Mouse (Mus musculus): Measurements from ENCODE around the gene Parp9.
"Not testable (repeated sequence)": the region's sequence is repeated elsewhere in the genome, so short reads cannot be mapped to it uniquely, and the experiment has no call there.

Parp9 gene

DNA sequence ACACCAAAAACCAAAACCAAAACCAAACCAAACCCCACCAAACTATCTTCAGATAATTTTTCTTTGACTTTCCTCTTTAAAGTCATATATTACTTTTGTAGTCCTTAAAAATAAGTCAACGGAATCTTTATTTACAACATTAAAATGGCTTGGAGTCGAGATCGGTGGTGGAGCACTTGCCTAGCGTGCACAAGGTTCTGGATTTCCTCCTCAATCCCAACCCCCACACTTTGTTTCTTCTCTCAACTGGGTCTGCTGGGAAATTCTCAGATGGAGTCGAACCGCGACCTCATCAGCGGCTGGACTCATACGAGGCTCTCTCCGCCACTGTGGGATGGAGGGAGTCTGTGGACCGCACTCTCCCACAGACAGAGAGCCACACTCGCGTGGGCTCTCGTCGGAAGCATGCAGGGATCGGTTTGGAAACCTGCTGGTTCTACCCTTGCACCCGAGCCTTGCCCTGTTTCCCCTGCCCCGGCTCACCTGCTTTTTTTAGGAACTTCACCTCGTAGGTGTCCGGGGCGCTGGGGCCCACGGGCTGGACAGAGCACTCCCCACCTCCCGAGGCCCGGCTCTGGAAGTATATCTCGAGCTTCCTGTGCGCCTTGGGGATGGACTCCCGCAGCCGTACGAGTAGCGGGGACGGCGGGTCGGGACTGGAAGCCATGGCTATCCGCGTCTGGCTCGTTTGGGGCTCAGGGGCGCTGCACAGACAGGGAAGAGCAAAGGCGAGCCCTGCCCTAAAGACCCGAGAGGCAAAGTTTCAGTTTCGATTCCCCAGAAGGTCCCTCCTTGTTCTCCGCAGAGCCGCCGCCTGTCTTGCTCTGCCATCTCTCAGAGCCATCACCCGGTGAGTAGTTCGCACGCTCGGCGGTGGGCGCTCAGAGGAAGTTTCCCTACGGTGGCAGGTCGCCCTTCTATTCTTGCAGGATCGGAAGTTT, at the start of gene Parp9, which contains the start of gene Dtx3l:
Gene Parp9, plus strand, starts transcription at position 260 of the 941 bp plus-strand sequence.
Gene Dtx3l, minus strand, starts transcription at position 941 of the 941 bp plus-strand sequence.
- DNase-seq (ENCODE audit: low spot score in 2 of 2): peak; percentile 9 to 15

DNA sequence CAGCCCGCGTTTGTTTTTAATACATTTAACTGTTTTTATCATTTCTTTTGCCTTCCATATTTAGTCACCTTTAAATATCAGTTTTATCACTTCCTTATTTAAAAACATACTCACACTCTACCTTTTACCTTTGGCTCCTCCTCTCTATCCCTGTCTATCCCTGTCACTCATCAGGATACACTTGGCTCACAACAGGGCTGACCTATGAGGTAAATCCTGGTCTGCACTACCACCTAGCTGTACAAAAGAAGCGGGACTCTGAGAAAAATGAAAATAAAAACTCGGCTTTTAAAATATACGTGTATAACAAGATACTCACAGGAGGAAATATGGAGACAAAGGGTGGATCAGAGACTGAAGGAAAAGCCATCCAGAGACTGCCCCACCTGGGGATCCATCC, 49.4 kb upstream of the Parp9 start:
- no peak for DNase-seq (ENCODE audit: low spot score in 2 of 2)

DNA sequence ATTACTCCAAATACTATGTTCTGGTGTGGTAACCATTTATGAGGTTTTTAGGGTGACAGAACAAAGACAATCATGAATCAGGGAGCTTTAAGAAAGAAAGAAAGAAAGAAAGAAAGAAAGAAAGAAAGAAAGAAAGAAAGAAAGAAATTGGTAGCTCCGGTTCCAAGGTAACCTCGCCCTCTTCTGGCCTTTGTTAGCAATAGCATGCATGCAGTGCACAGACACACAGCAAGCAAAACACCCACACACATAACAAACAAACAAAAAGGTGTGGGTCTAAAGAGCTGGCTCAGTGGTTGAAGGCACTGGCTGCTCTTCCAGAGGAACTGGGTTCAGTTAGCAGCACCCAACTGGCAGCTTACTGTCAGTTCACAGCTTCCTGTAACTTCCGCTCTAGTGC, 47.6 kb upstream of the Parp9 start:
- no peak for DNase-seq (ENCODE audit: low spot score in 2 of 2)

DNA sequence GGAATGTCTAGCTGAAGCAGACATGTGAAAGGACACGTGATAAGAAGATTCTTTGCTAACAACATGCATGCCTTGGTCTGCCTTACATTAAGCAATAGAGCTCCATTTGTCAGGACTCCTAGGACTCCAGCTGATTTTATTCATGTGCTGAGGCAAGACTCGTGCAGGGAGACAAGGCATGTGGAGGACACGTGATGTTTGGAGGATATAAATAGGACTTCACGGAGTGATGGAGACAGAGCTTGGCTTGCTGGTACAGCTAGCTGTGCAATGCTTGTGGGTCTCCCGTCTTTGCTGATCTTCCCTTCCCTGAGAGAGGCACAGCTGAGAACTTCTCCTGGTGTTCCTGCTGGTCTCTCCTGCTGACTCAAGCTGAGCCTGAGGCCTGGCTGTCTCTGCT, 46.7 kb upstream of the Parp9 start:
- DNase-seq (ENCODE audit: low spot score in 2 of 2): not testable (repeated sequence)

DNA sequence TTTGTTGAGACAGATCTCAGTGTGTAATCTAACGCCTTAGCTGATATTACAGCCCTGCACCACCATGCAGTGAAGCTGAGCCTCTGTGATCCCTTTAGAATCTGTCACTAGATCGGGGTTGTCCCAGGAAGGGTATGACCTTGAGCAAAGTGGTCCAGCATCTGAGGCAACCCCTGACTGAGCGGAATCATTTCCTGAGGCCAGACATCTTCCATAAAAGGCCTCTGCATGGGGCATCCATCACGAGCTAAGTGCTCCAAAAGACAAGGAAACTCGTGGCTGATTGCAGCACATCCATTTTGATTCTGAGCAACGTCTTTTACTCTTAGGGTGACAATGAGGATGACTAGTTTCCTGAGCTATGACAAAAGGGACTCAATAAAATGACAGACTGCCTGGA, 43.3 kb upstream of the Parp9 start:
- DNase-seq (ENCODE audit: low spot score in 2 of 2): no peak

DNA sequence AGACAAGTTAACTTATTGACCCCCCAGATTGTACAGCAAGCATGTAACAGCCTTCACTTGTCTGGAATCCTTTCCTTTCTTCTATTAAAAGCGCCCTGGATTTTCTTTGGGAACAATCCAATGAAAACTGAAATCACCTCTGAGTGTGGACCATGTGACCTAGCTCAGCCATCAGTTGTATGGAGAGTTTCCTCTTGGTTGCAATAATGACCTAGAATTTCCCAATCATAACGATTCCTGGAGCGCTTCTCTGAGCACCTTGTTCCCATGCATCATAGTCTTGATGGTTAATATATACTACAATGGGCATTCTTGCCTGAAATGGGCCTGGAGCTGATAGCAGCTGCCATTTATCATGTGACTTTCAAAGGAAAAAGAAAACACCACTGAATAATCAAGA, 37.7 kb upstream of the Parp9 start:
- no peak for DNase-seq (ENCODE audit: low spot score in 2 of 2)

DNA sequence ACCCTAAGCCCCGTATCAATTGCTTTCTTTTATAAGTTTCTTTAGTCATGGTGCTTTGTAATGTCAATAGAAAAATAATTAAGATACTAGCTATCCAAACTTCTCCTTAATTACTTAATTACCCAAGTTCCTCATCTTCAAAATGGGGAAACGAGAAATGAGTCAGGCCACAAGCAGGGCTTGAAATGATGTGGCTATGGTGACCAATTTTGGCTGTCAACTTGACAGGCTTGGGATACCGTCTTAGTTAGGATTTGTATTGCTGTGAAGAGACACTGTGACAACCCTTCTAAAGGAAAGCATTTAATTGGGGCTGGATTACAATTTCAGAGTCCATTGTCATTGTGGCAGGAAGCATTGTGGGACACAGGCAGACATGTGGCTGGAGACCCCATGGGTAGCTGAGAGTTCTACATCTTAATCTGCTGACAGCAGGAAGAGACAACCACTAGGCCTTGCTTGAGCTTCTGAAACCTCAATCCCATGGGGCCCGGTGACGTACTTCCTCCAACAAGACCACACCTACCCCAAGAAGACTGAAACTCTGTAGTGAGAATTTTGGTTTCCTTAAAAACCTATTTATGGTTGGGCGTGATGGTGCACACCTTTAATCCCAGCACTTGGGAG, 35.1 kb upstream of the Parp9 start:
- DNase-seq (ENCODE audit: low spot score in 2 of 2): no peak

DNA sequence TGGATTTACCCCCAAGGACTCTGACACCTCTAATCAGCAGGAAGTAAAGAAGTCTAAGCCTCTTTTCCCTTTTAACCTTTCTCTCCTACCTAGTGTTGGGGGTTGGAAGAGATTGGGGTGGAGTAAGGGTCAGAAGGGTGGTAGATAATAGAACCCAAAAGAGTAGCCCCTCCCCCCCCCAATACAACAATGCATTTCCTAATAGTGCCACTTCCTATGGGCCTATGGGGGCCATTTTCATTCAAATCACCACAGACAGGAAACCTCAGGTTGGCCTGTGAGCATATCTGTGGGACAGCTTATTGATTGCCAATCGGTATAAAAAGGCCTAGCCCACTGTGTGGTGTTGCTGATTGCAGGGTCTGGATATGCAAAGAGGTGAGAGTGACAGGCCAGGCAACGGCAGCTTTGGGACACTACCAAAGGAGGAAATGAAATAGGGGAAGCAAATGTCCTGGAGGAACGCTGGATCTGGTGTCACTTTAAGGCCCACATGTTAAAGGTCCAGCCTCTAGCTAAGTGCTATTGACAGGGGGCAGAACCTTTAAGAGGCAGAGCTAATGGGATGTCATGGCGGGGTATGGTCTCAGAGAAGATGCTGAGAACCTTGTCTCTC, 34.0 kb upstream of the Parp9 start:
- DNase-seq (ENCODE audit: low spot score in 2 of 2): no peak

DNA sequence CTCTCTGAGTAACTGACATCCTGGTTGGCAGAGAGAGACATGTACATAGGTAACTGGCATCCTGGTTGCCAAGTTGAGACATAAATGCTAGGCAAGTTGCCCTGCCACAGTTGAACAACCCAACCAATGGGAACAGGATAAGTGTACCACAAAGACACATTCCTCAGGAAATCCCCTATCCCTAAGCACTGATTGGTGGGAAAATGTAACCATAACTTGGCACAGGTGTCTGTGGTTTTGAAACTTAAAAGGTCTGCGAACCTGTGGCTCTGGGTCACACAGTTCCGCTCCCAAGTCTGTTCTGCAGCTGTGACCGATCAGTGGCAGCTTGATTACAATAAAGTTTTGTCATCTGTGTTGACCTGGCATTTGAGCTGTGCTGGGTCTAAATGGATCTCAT, 32.9 kb upstream of the Parp9 start:
- no peak for DNase-seq (ENCODE audit: low spot score in 2 of 2)

DNA sequence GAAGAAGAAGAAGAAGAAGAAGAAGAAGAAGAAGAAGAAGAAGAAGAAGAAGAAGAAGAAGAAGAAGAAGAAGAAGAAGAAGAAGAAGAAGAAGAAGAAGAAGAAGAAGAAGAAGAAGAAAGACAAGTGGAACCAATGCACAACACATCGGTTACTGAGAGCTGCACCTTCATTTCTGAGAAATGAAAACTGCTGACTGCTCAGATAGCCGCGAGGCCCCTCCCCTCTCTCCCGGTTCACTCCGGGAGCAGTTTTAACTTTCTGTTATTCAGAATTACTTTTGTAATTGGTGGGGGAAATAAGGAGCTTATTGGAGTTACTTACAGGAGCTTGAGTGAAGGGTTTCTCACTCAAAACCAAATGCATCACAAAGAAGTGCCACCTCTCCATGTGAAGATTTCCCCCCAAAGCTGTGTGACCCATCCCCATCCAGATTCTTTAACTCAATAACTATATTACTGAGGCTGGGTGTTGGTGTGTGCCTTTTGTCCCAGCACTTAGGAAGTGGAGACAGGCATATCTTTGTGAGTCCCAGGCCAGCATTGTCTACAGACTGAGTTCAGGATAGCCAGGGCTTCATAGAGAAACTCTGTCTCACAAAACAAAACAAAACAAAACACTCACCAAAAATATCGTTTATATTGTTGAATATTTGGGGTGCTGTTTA, 32.3 kb upstream of the Parp9 start:
- no peak for DNase-seq (ENCODE audit: low spot score in 2 of 2)

DNA sequence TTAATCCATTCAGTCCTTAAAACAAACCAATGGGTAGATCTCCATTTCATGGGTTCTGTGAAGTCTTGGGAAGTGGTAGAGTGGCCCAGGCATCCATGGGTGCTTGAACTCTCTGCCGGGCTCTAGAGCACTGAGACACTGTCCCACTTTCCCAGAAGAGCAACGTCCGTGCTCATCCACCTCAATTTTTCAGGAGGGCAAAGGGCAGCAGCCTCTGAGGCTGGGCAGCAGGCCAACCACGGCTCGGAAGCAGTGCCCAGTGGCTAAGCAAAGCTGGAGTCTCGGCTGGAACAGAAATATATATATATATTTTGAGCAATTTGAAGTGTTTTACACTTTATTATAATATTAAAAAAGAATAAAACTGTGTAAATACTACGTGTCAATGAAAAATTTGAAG, 31.4 kb upstream of the Parp9 start:
- no peak for DNase-seq (ENCODE audit: low spot score in 2 of 2)

DNA sequence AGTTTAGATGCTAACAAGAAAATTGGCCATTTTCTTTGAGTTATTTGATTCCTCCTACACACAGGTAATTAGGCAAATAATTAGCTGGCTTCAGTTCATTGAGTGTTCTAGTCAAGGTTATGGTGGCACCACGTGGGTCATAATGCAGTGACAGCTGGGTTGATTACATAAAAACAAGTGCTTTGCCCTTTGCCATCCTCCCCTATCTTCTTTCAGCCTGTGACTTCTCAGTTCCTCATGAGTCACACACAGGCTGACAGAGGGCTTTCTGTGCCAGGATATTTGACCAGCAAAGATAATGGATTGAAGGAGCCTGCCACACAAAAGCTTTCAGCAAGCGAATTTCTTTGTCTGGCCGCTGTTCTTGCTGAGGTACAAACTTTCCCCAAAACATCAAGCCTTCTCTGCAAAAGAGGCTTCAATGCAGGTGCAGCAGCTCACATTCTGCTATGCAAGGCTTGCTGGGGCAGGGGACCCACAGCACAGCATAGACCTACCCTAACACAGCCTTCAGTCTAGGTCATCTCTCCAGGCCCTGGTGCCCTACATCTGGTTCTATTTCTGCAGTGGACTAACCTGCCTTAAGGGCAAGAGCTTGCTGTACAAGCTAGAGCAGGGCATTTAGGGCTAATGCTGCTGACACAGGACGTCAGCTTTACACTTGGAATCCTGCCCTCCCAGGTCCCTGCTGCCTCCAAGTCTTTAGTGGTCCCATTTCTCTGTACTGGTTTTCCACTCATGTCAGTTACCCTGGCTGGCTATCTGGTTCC, 30.7 kb upstream of the Parp9 start:
- DNase-seq (ENCODE audit: low spot score in 2 of 2): no peak

DNA sequence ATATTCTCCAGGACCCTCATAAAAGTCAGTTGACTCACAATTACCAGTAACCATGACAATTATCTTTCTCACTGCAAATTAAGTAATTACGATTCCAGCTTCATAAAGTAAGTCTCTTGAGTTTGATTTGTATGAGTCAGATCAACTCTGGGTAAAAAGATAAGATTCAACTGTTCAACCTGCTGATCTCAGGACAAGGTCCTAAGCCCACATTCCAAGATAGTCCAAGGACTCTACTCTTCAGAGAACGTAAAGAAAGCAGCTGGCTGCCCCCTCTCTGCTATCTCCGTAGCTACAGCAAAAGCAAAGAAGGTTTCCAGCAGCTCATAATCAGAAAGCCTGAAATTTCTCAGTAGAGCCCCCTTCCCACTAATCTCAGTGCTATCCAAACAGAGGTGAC, 26.8 kb upstream of the Parp9 start:
- DNase-seq (ENCODE audit: low spot score in 2 of 2): no peak

DNA sequence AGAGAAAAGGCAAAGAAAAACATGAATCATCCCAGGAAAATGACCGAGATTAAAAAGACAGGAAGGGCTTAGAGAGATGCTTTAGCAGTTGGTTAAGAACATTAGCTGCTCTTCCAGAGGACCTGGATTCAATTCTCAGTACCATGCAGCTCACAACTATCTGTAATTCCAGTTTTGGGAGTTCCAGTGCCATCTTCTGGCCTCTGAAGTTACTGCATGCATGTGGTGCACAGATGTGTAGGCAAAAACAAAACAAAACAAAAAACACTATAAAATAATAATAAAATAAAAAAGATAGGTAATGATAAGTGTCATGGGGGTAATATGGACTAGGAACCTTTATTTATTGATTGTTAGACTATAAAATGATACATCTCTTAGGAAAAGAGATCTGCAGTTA, 24.7 kb upstream of the Parp9 start:
- no peak for DNase-seq (ENCODE audit: low spot score in 2 of 2)

DNA sequence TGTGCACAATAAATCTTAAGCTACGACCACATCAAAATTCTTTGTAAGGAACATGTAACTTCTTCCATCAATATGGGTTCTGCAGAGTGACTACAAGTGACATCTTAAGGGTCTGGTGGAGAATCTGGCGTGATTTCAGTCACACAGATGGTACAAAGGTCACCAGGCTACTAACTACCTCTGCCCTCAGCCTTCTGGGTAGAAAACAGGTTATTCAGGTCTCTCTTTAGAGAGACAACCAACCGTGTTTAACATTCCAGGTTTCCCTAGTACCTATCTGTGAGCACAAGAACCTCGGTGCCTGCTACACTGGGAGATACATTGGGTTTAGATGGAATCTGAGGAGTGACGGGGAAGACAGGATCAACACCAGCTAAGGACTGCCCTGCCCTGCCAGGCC, 24.0 kb upstream of the Parp9 start:
- no peak for DNase-seq (ENCODE audit: low spot score in 2 of 2)

DNA sequence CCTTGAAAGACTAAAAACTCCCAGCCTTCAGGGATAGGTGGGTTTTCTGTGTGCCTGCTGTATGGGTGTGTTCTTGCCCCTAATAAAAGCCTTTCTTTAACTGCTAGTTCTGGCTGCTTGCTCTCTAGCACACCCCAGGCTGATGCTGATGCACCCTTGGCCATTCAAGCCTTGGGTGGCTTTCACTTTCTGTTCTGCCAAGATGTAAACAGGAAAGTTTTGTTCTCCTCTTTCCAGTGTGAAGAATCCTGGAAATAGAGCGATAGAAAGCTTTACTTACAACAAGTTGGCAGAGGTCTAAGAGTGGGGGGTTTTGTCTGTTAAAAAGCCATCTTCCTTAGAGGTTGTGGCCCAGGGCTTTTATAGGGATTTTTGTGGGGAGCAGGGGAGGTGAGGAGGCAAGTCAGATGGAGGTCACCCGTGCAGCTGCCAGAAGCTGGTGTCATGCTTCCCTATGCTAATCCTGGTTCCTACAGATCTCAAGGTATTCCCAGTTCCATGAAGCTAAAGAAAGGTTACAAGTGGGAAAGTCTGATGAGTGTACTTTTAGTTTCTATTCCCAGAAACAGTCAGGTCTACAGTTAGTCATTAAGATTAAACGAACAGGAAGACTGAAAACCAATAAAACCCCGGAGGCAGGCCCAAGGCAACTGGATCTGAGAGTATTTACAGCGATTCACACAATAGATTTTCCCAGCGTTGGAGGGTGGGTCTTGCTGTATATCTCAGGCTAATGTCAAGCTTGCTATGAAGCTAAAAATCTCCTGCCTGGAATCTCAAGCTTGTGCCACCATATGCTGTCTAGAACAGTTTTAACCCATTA, 19.3 kb upstream of the Parp9 start:
- DNase-seq (ENCODE audit: low spot score in 2 of 2): no peak

DNA sequence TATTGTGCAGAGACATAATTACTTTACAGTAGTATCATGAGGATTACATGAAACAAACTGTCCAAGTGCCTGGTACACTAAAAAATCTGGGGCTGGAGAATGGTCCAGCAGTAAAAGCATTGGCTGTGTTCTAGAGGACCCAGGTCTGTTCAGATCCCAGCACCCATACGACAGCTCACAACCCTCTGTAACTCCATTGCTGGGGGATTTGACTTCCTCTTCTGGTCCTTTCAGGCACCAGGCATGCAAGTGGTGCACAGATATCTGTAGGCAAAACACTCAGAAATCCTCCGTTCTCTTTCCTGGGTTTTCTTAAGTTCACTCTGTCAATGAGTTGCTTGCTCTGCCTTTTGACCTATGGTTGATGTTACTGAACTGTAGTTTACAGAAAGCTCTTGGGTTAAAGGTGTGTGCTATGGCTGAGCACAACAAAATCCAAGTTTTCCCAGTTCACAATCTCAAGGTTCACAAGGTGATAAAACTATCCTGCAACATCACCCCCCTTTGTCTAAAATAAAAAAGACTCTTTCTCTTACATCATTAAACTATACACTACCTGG, 16.5 kb upstream of the Parp9 start:
- no peak for DNase-seq (ENCODE audit: low spot score in 2 of 2)

DNA sequence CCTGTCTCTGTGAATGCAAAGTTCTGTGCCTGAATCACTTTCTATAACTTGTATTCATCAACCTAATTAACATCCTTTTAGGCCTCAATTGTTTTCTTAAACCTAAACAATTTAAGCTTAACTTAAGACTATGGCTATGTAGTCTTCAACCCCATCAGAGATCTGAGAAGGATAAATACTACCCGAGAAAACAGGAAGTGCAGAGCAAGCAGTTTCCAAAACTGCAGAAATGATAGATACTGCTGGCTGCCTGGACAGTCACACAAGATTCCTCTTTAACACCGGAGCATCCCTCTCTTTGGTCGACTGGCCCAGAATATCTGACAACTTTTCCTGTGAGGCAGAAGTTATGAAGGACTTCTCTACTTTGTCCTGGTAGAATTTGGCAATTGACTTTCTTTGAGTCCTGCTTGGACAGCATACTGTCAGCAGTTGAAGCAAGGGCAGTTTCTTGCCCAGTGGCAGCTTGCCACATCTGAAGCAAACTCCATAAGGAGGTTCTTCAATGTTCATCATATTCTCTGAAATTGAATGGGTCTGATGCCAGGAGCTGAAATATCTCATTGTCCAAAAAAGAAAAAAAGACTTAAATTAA, 15.9 kb upstream of the Parp9 start:
- no peak for DNase-seq (ENCODE audit: low spot score in 2 of 2)

DNA sequence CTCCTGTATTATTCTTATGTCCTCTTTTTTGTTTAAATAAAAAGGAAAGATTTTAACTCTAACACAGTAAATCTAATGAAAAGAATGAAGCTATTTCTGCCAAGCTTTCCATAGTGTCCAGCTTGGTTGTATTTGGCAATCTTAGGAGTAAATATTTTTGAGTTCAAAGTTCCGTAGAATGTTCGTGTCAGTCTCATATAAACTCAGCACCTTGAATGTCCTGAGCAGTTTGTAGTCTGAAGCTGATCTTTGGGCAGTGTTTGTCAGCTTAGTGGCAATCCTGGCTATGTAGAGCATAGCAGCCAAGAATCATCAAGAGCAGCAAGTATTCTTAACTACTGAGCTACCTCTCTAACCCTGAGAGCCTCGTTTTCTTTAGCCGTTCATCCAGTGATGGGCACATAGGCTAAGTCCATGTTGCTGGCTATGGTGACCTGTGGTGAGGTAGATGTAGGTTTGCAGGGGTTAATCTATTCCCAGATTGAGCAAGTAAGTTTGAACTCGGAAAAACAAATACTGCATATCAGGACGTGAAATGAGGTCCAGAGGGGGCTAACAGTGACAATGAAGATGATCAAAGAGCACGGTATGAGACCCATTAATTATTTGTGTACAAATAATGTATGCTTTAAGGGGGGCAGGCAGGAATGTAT, 14.6 kb upstream of the Parp9 start:
- no peak for DNase-seq (ENCODE audit: low spot score in 2 of 2)
